Mouse (Mus musculus) adipocyte (in vitro differentiated cells): Measurements from ENCODE around the gene Rag1.
A peak's percentile ranks its signal among the peaks of the same experiment; 100 is the strongest.

Source experiments
- DNase-seq: peaks from one replicate; pipeline ENCODE4 v3.0.0-alpha.2; 2016; ENCODE audit warnings: low spot score

Rag1 gene

GRCm38 (mm10) chr2:101638979-101639839 is 10.1 kb downstream of the Rag1 start:
- no peak for DNase-seq

- DNase-seq: peak; percentile 98
These were observed 20.7 kb downstream of the Rag1 start for GRCm38 (mm10) chr2:101628297-101629236.

DNA sequence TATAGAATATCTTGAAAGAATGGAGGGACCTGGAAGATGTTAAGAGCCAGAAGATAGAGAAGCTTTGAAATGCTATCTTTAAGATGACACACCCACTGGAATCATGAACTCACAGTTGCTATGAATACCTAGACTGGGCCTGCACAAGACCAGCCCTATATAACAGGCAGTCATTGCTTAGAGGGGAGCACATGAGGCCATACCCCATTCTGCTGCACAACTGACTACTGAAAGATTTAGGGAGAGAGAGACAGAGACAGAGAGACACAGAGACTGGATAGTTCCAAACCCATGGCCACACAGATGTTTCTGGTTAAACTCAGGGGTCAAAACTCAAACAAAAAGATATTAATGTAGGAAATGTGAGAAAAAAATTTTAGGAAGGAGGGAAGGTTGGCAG is 22.1 kb downstream of the Rag1 start:
- no peak for DNase-seq

- no peak for DNase-seq
These were observed 24.8 kb downstream of the Rag1 start, which contains the start of gene Rag2 for GRCm38 (mm10) chr2:101624526-101624925. Gene Rag2, plus strand, starts transcription at chr2:101624718.

GRCm38 (mm10) chr2:101624011-101624410 is 25.3 kb downstream of the Rag1 start:
- no peak for DNase-seq

DNA sequence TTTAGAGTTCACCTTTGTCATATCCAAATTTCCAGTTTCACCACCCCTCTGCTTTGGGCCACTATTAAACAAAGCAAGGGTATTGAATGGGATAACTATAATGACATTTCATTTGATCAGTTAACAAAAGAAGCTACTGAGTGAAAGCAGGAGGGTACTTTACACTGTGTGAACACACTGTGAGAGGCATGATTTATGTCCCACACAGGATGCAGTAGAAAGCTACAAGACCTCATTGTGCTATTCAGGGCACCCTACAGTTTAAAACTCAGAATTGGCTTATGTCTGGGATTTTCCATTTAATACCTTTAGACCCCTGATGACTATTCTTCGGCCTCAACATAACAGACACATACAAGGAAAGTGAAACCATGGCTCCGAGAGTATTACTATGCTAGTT is 26.3 kb downstream of the Rag1 start:
- no peak for DNase-seq

DNA sequence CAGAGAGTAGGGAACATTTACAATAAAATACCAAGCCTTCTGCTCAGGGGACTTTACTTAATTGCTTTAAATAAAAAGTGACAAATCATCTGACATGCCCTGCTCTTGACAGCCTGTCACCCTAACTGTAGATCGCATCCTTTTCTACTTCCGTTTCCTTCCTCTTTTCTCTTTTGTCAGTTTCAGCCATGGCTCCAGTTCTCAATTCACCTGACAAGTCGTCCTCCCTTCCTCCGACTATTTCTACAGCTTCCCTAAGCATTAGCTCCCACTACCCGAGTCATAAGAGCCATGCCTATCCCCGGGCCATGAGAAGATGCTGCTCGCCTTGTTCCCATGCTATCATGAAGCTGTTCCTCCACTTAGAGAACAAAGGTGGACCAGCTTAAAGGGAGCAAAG is 27.7 kb downstream of the Rag1 start:
- no peak for DNase-seq

DNA sequence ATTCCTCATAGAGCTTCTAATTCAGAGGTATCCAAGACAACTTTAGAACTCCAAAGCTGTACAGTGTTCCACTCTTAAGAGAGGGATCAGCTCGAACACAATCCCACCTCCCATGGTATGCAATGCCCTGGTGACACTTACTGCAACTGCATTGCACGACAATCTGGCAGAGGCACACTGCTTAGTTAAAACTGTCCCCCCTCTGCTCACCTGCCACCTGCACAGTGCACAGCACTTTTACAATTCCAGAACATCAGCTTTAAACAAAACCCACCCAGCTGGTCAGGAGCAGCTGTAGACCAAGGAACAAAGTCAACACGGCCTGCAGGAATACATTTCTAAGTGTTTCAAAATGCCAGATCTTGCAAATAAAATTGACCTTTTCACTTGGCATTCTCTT is 28.4 kb downstream of the Rag1 start:
- DNase-seq: no peak

- DNase-seq: no peak
These were observed 30.9 kb downstream of the Rag1 start for GRCm38 (mm10) chr2:101618373-101618772.

- no peak for DNase-seq
These were observed 33.6 kb downstream of the Rag1 start for GRCm38 (mm10) chr2:101615464-101616305.

GRCm38 (mm10) chr2:101610861-101611260 is 38.4 kb downstream of the Rag1 start:
- DNase-seq: no peak

DNA sequence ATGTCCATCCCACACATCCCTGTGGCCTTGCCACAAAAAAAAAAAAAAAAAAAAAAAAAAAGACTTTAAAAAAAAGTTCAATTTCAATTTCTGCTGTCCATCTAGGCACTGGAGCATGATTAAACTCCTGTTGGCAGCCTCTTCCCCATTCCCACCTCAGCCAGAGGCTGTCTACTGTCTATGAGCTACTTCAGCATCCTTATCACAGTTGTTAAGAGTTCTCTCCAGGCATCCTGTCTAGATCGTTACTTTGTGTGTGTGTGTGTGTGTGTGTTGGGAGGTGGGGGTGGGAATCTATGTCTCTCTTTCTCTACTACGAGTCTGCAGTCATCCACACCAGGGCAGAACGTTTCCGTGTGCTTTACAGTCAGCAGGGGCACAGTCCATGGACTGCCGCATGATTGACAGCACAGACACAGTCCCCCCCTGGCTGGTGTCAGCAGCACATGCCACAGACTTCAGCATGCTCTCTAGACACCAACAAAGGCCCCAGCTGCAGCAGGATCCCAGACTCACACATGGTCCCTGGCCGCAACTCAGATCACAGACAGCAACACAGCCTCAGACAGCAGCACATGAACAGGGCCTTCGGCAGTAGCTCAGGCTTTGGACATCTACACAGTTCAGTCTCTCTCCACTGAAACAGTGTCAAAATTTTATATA is 40.9 kb downstream of the Rag1 start:
- DNase-seq: no peak

- DNase-seq: no peak
These were observed 46.2 kb downstream of the Rag1 start for GRCm38 (mm10) chr2:101603099-101603498.

DNA sequence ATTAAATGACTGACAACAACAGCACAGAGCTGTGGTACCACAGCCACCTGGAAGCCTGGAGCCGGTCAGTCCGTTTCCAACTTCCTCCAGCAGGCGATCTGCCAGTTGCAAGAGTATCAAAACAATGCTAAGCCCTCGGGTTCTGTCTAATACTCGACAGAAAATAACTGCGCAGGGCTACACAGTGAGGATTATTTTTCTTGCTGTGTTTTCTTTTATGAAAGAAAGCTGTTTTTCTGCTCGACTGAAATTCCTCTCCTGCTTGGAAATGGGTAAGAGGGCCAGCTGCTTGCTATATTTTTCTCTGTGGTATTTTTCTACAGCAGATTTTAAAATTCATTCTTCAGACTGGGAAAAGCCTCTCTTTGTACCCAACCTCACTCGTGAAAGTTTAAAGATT is 48.6 kb downstream of the Rag1 start:
- peak; percentile 76 for DNase-seq

GRCm38 (mm10) chr2:101598190-101599181 is 50.8 kb downstream of the Rag1 start:
- no peak for DNase-seq

DNA sequence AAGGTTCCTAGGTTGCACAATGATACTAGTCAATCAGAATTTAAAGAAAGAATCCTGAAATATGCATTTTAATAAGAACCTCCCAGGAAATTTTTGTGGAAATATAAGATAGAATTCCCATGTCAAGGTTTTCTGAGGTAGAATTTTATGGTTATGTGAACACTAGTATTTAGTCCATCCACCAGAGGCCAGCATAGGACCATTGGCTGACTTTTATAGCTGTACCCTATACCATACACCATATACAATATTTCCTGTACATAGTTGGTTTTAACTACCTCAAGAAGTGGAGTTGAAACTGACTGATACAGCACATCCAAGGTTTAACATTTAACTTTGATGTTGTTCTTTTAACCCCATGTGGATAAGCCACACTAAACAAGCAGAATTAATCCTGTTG is 52.1 kb downstream of the Rag1 start:
- peak; percentile 14 for DNase-seq

DNA sequence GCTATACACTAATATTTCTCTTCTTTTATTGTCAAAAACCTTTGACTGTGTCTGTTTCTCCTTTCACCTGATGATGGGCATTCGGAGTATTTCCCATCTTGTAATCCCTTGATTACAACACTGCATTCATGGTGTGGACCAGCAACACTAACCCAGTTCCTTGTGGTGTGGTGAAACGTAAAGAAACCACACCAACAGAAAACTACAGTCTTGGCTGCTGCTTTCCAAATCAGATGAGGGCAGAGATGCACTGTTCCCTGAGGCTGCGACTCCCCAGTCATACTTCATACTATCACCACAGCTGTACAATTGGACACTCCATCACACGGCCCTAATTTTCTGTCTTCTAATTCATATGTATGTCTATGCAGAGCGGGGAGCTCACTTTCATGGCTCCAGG is 54.6 kb downstream of the Rag1 start:
- DNase-seq: no peak

GRCm38 (mm10) chr2:101592886-101593285 is 56.4 kb downstream of the Rag1 start:
- no peak for DNase-seq

GRCm38 (mm10) chr2:101592023-101592841 is 57.1 kb downstream of the Rag1 start:
- DNase-seq: no peak
